In the genomic region with DNA sequence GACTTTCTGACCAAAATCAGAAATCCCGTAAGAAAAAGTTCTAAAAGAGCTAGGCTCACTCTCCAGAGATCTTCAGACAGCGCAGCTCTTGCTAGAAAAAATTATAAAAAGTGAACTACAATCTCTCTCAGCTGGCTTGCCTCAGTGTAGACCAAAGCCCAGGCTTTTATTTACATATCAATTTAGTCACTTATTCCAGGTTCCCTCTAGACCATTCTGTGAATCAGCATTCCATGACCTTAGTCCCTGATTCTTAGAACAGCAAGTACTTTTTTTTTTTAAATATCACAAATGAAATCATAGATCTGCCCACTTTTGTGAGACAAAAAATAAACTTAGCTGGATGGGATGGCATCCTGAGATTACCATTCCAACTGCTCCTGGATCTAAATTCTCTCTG, we compare ENCODE assay signal across 18 mouse cellular contexts.
DNase-seq lines count a peak whose midpoint lies in the region; ATAC-seq and TF ChIP-seq lines count a peak whose summit lies in the region.
"Had no signal": no experiment of that assay in that cellular context is flagged by ENCODE, and none has a peak within 500 bp of the region (broad histone marks: within the 10 kb centered on the region; RNA-seq: fewer than 3 reads in every experiment).

No protein-coding gene starts in this region.

- no peak for TF ChIP-seq POLR2A in liver, adult 2 months (IDR thresholded peaks at IDR 0.05; ENCODE audit: extremely low read depth, insufficient read depth, low read length)

- peaks cover 23% of the 10 kb centered on the region; the same call in 1 of the 2 replicates for H3K4me1 ChIP-seq in liver, adult 2 months (ENCODE audit: control insufficient read depth, insufficient read depth, low read length)
- H3K4me1 ChIP-seq in liver, postnatal 0 days (ENCODE audit: insufficient read depth): no peaks in the 10 kb centered on the region
- 0 out of 2 replicates have a peak, but pooled peaks cover 3% of the 10 kb centered on the region for H3K4me1 ChIP-seq in brown adipose tissue, adult 24 weeks (ENCODE audit: control insufficient read depth, insufficient read depth, insufficient read length, low read length)
- no peaks in the 10 kb centered on the region for H3K4me1 ChIP-seq in limb, embryonic 10.5 days
- H3K4me1 ChIP-seq: embryonic facial prominence, embryonic 10.5 days; embryonic facial prominence, embryonic 12.5 days; forebrain, embryonic 13.5 days; forebrain, embryonic 15.5 days had no signal

- peaks cover 3% of the 10 kb centered on the region for H3K9me3 ChIP-seq in liver, postnatal 0 days (ENCODE audit: low read length)
- H3K9me3 ChIP-seq in limb, embryonic 10.5 days (replicated peaks): no peaks in the 10 kb centered on the region
- H3K9me3 ChIP-seq: forebrain, embryonic 13.5 days; forebrain, embryonic 15.5 days had no signal

- DNase-seq in liver, adult 2 months (ENCODE audit: extremely low read depth, low read depth, low spot score): peak; percentile 96
- DNase-seq in liver, postnatal 0 days: no peak
- peak; percentile 4 for DNase-seq in limb, embryonic 10.5 days (ENCODE audit: low spot score)
- no peak for DNase-seq in c-Kit-positive CD71-positive TER-119-positive erythroid progenitor cells, embryonic 14.5 days (ENCODE audit: low spot score)
- DNase-seq: adrenal gland, adult 2 months; adrenal gland, postnatal 10 days; adrenal gland, postnatal 25 days; cerebellum, adult 11-12 months; cerebellum, adult 2 months; cerebellum, adult 9-10 months; cerebellum, postnatal 10 days; cerebellum, postnatal 25 days; forebrain, postnatal 0 days had no signal

- H3K79me2 ChIP-seq in liver, adult 2 months (ENCODE audit: control insufficient read depth, insufficient read depth, low read length): no peaks in the 10 kb centered on the region

- no peak for ATAC-seq in liver, postnatal 0 days
- ATAC-seq: forebrain, embryonic 13.5 days; forebrain, embryonic 15.5 days; forebrain, postnatal 0 days had no signal

- no peak overlapping the region for H3K9ac ChIP-seq in liver, adult 2 months (ENCODE audit: low read depth, low read length)
- H3K9ac ChIP-seq in liver, postnatal 0 days (replicated peaks): no peak overlapping the region
- H3K9ac ChIP-seq: embryonic facial prominence, embryonic 12.5 days; forebrain, embryonic 13.5 days; forebrain, embryonic 15.5 days; forebrain, postnatal 0 days had no signal

- TF ChIP-seq CTCF in liver, adult 2 months (IDR thresholded peaks at IDR 0.05; ENCODE audit: low read depth, low read length): no peak
- no peak for TF ChIP-seq CTCF in liver, postnatal 0 days (IDR thresholded peaks at IDR 0.05; ENCODE audit: low read depth)

- no peaks in the 10 kb centered on the region for H3K36me3 ChIP-seq in liver, adult 2 months (ENCODE audit: control insufficient read depth, insufficient read depth, low read length)
- H3K36me3 ChIP-seq in liver, postnatal 0 days (replicated peaks; ENCODE audit: insufficient read depth, low read length): no peaks in the 10 kb centered on the region
- H3K36me3 ChIP-seq in limb, embryonic 10.5 days: no peaks in the 10 kb centered on the region
- H3K36me3 ChIP-seq: embryonic facial prominence, embryonic 10.5 days; embryonic facial prominence, embryonic 12.5 days; forebrain, embryonic 15.5 days had no signal

- H3K4me2 ChIP-seq in liver, postnatal 0 days (ENCODE audit: low read depth, low read length): no peak overlapping the region
- H3K4me2 ChIP-seq: embryonic facial prominence, embryonic 12.5 days; forebrain, embryonic 13.5 days; forebrain, embryonic 15.5 days had no signal

- TF ChIP-seq EP300 in liver, postnatal 0 days (IDR thresholded peaks at IDR 0.05; ENCODE audit: low read depth): no peak

- H3K4me3 ChIP-seq in liver, adult 2 months (ENCODE audit: insufficient read depth, low read depth, low read length): no peak overlapping the region
- H3K4me3 ChIP-seq in liver, postnatal 0 days (ENCODE audit: low read depth, low read length): no peak overlapping the region
- H3K4me3 ChIP-seq in brown adipose tissue, adult 24 weeks (ENCODE audit: insufficient read depth, low read depth, low read length): no peak overlapping the region
- no peak overlapping the region for H3K4me3 ChIP-seq in limb, embryonic 10.5 days
- H3K4me3 ChIP-seq: embryonic facial prominence, embryonic 10.5 days; embryonic facial prominence, embryonic 12.5 days; forebrain, embryonic 13.5 days; forebrain, embryonic 15.5 days had no signal

- WGBS in liver, adult 2 months: 31% methylated on average over 2 of the region's 2 CpGs
- WGBS in liver, postnatal 0 days (ENCODE audit: insufficient replicate concordance): 88% methylated on average over 2 of the region's 2 CpGs
- 88% methylated on average over 2 of the region's 2 CpGs for WGBS in limb, embryonic 10.5 days

- H3K27ac ChIP-seq in liver, adult 2 months (replicated peaks; ENCODE audit: insufficient read depth, low read depth, low read length): peak overlapping the region; percentile 96
- H3K27ac ChIP-seq in liver, postnatal 0 days (ENCODE audit: low read depth): no peak overlapping the region
- peak overlapping the region; percentile 37 for H3K27ac ChIP-seq in brown adipose tissue, adult 24 weeks (replicated peaks; ENCODE audit: low read depth, low read length)
- no peak overlapping the region for H3K27ac ChIP-seq in limb, embryonic 10.5 days
- H3K27ac ChIP-seq: embryonic facial prominence, embryonic 10.5 days; embryonic facial prominence, embryonic 12.5 days; forebrain, embryonic 13.5 days; forebrain, embryonic 15.5 days had no signal

- H3K27me3 ChIP-seq in liver, adult 2 months (ENCODE audit: control insufficient read depth, insufficient read depth, low read length): no peaks in the 10 kb centered on the region
- H3K27me3 ChIP-seq in liver, postnatal 0 days (ENCODE audit: insufficient read depth, low read length): no peaks in the 10 kb centered on the region
- H3K27me3 ChIP-seq in limb, embryonic 10.5 days (ENCODE audit: low read depth, poor library complexity, severe bottlenecking): no peaks in the 10 kb centered on the region
- H3K27me3 ChIP-seq: embryonic facial prominence, embryonic 12.5 days; forebrain, embryonic 13.5 days; forebrain, embryonic 15.5 days had no signal

Comparison
In these comparisons a context has a peak if more than half of its experiments do, and no peak if none do; other contexts are left out.
1. DNase-seq: peak in liver, adult 2 months (single experiment) and limb, embryonic 10.5 days (single experiment); none in liver, postnatal 0 days (single experiment) and c-Kit-positive CD71-positive TER-119-positive erythroid progenitor cells, embryonic 14.5 days (single experiment).
2. H3K27ac ChIP-seq: peak in liver, adult 2 months (single experiment) and brown adipose tissue, adult 24 weeks (single experiment); none in liver, postnatal 0 days (single experiment) and limb, embryonic 10.5 days (single experiment).